ENCODE assay signal across 19 mouse cellular contexts in genomic region chr16:17220127-17220733, GRCm38 (mm10). TPM values are rescaled to one million over a fixed set of nuclear protein-coding genes. Genes with fewer than 3 reads are reported as not detected.
A peak's percentile ranks its signal among the peaks of the same experiment; 100 is the strongest.
DNase-seq lines count a peak whose midpoint lies in the region; ATAC-seq and TF ChIP-seq lines count a peak whose summit lies in the region.
"Had no signal": no experiment of that assay in that cellular context is flagged by ENCODE, and none has a peak within 500 bp of the region (broad histone marks: within the 10 kb centered on the region; RNA-seq: fewer than 3 reads in every experiment).

No protein-coding gene starts in this region.

- in situ Hi-C loops in ES-E14 (cut with MboI; ENCODE audit: low sequenced_read_pairs in 2 of 2, unreplicated experiment in 2 of 2), result no loop called here

- H3K4me2 ChIP-seq in lung, embryonic 16.5 days (ENCODE audit: low read depth, low read length), result no peak overlapping the region
- H3K4me2 ChIP-seq in intestine, embryonic 15.5 days (replicated peaks), result no peak overlapping the region
- H3K4me2 ChIP-seq in stomach, embryonic 14.5 days (replicated peaks; ENCODE audit: low read depth, low read length), result no peak overlapping the region
- H3K4me2 ChIP-seq: embryonic facial prominence, embryonic 15.5 days; hindbrain, embryonic 15.5 days; midbrain, embryonic 15.5 days had no signal

- no peaks in the 10 kb centered on the region for H3K27me3 ChIP-seq in lung, embryonic 16.5 days (ENCODE audit: control insufficient read depth, insufficient read depth, low read depth, low read length)
- no peaks in the 10 kb centered on the region for H3K27me3 ChIP-seq in intestine, embryonic 15.5 days (replicated peaks)
- H3K27me3 ChIP-seq in stomach, embryonic 14.5 days (ENCODE audit: control insufficient read depth, insufficient read depth, low read length), result no peaks in the 10 kb centered on the region
- H3K27me3 ChIP-seq: hindbrain, embryonic 15.5 days; midbrain, embryonic 15.5 days had no signal

- WGBS in lung, embryonic 16.5 days, result 20% methylated on average over 7 of the region's 7 CpGs
- WGBS in intestine, embryonic 15.5 days, result 26% methylated on average over 7 of the region's 7 CpGs
- 21% methylated on average over 7 of the region's 7 CpGs for WGBS in stomach, embryonic 14.5 days

- no peak for DNase-seq in lung, postnatal 10 days
- peak; percentile 89 for DNase-seq in ES-E14 (ENCODE audit: low read depth, low spot score)
- no peak for DNase-seq in adrenal gland, postnatal 14 days
- DNase-seq in left cerebral cortex, adult 18-20 months (ENCODE audit: low spot score in 2 of 2), result no peak
- no peak for DNase-seq in layer of hippocampus, adult 8-10 months (ENCODE audit: low spot score in 2 of 2)
- DNase-seq: adrenal gland, postnatal 10 days; cerebellum, postnatal 14 days; gastrocnemius, postnatal 36 days; kidney, adult 9 months; thymus, adult 2 months had no signal

- no peaks in the 10 kb centered on the region for H3K9me3 ChIP-seq in lung, embryonic 16.5 days (ENCODE audit: control insufficient read depth, low read length)
- H3K9me3 ChIP-seq in ES-E14 (ENCODE audit: control insufficient read depth, insufficient read depth, low read depth, low read length), result no peaks in the 10 kb centered on the region
- no peaks in the 10 kb centered on the region for H3K9me3 ChIP-seq in intestine, embryonic 15.5 days
- no peaks in the 10 kb centered on the region for H3K9me3 ChIP-seq in stomach, embryonic 14.5 days (ENCODE audit: control insufficient read depth, low read depth, low read length)
- H3K9me3 ChIP-seq: embryonic facial prominence, embryonic 15.5 days; hindbrain, embryonic 15.5 days; midbrain, embryonic 15.5 days had no signal

- no peak overlapping the region for H3K9ac ChIP-seq in lung, embryonic 16.5 days (ENCODE audit: low read length)
- peak overlapping the region; percentile 65; the same call in 1 of the 2 replicates for H3K9ac ChIP-seq in ES-E14 (ENCODE audit: insufficient read depth, low read depth, low read length, poor library complexity, severe bottlenecking)
- H3K9ac ChIP-seq in intestine, embryonic 15.5 days, result no peak overlapping the region; the same call in 1 of the 2 replicates
- H3K9ac ChIP-seq in stomach, embryonic 14.5 days (replicated peaks; ENCODE audit: low read depth, low read length), result no peak overlapping the region
- H3K9ac ChIP-seq: embryonic facial prominence, embryonic 15.5 days; hindbrain, embryonic 15.5 days; liver, embryonic 14.5 days; midbrain, embryonic 15.5 days had no signal

- peak; percentile 41 for ATAC-seq in lung, embryonic 16.5 days (ENCODE audit: low read depth)
- peak; percentile 71 for ATAC-seq in intestine, embryonic 15.5 days
- no peak for ATAC-seq in stomach, embryonic 14.5 days (ENCODE audit: insufficient number of reproducible peaks, insufficient read depth, low FRiP score, low read depth)
- ATAC-seq: CD4-positive, CD25-positive, alpha-beta regulatory T cell, adult 4 months; midbrain, embryonic 15.5 days had no signal

- H3K4me3 ChIP-seq in lung, embryonic 16.5 days (ENCODE audit: low read length), result no peak overlapping the region
- no peak overlapping the region for H3K4me3 ChIP-seq in ES-E14 (ENCODE audit: insufficient read depth in 1 of 2, low read depth in 1 of 2, low read length in 2 of 2, poor library complexity in 1 of 2, severe bottlenecking in 1 of 2)
- H3K4me3 ChIP-seq in intestine, embryonic 15.5 days (replicated peaks), result no peak overlapping the region
- no peak overlapping the region for H3K4me3 ChIP-seq in stomach, embryonic 14.5 days (ENCODE audit: low read depth, low read length)
- H3K4me3 ChIP-seq: embryonic facial prominence, embryonic 15.5 days; hindbrain, embryonic 15.5 days; midbrain, embryonic 15.5 days had no signal

- no peaks in the 10 kb centered on the region for H3K4me1 ChIP-seq in lung, embryonic 16.5 days (replicated peaks; ENCODE audit: control insufficient read depth, insufficient read depth, low read length)
- H3K4me1 ChIP-seq in ES-E14 (ENCODE audit: control insufficient read depth in 2 of 2, insufficient read depth in 2 of 2, low read length in 2 of 2, poor library complexity in 1 of 2), result peaks cover 6 to 15% of the 10 kb centered on the region in 2 experiments
- 0 out of 2 replicates have a peak, but pooled peaks cover 5% of the 10 kb centered on the region for H3K4me1 ChIP-seq in intestine, embryonic 15.5 days (replicated peaks)
- 0 out of 2 replicates have a peak, but pooled peaks cover 4% of the 10 kb centered on the region for H3K4me1 ChIP-seq in stomach, embryonic 14.5 days (ENCODE audit: control insufficient read depth, insufficient read depth, low read length)
- H3K4me1 ChIP-seq: hindbrain, embryonic 15.5 days; midbrain, embryonic 15.5 days had no signal

- H3K36me3 ChIP-seq in lung, embryonic 16.5 days (ENCODE audit: control insufficient read depth, insufficient read depth, low read length), result no peaks in the 10 kb centered on the region
- H3K36me3 ChIP-seq in ES-E14 (ENCODE audit: control insufficient read depth, insufficient read depth, low read length, poor library complexity, severe bottlenecking), result no peaks in the 10 kb centered on the region
- no peaks in the 10 kb centered on the region for H3K36me3 ChIP-seq in intestine, embryonic 15.5 days
- H3K36me3 ChIP-seq in stomach, embryonic 14.5 days (ENCODE audit: control insufficient read depth, insufficient read depth, low read length), result no peaks in the 10 kb centered on the region
- H3K36me3 ChIP-seq: embryonic facial prominence, embryonic 15.5 days; hindbrain, embryonic 15.5 days; midbrain, embryonic 15.5 days had no signal

- H3K27ac ChIP-seq in lung, embryonic 16.5 days (ENCODE audit: low read length), result no peak overlapping the region
- peak overlapping the region; percentile 99 for H3K27ac ChIP-seq in ES-E14 (ENCODE audit: insufficient read depth, low read depth, low read length, poor library complexity, severe bottlenecking)
- H3K27ac ChIP-seq in intestine, embryonic 15.5 days, result peak overlapping the region; percentile 74
- peak overlapping the region; percentile 35; the same call in 1 of the 2 replicates for H3K27ac ChIP-seq in stomach, embryonic 14.5 days (ENCODE audit: low read length)
- H3K27ac ChIP-seq: embryonic facial prominence, embryonic 15.5 days; hindbrain, embryonic 15.5 days; liver, embryonic 14.5 days; macrophage; midbrain, embryonic 15.5 days had no signal

TF ChIP-seq in ES-E14, 5 proteins besides CTCF, POLR2A, EP300 and RAD21:
- TF ChIP-seq ZNF384 (IDR thresholded peaks at IDR 0.05; ENCODE audit: low read depth, low read length) (no peak), MAFK (IDR thresholded peaks at IDR 0.05; ENCODE audit: insufficient read depth, low read depth, low read length) (peak; percentile 90)

RNA-seq across cellular contexts. Expression of gene Rimbp3, which starts 11.8 kb away (rescaled TPM):
- 0.16 and 0.20 TPM in 2 replicates for polyA plus RNA-seq in lung, embryonic 16.5 days (2015; fragmentation: Nextera tagmentation; extraction: Ambion mirVana)
- total RNA-seq in ES-E14 (2012; rRNA removed), result 2.6 and 2.9 TPM in 2 replicates
- 0.57 and 0.67 TPM in 2 replicates for polyA plus RNA-seq in intestine, embryonic 15.5 days (2015; fragmentation: Nextera tagmentation; extraction: Ambion mirVana)
- 0.65 and 0.69 TPM in 2 replicates for polyA plus RNA-seq in stomach, embryonic 14.5 days (2014; fragmentation: Nextera tagmentation; extraction: Ambion mirVana)
- total RNA-seq in adrenal gland, postnatal 14 days (2021), result 0.07 and 0.08 TPM in 2 replicates
- 1 to 10 TPM; 1.8 to 2.0 TPM for total RNA-seq in left cerebral cortex, adult 18-20 months (2021)
- 1 to 10 TPM; 2.8 to 3.8 (median 3.5) TPM for total RNA-seq in layer of hippocampus, adult 8-10 months (2022)
- total RNA-seq: gastrocnemius, postnatal 36 days had no signal
- polyA plus RNA-seq: CD4-positive, CD25-positive, alpha-beta regulatory T cell, adult 4 months; macrophage had no signal

RNA-seq across cellular contexts. Expression of gene Hic2, which starts 13.1 kb away (rescaled TPM):
- polyA plus RNA-seq in lung, embryonic 16.5 days (2015; fragmentation: Nextera tagmentation; extraction: Ambion mirVana), result 4.1 and 4.5 TPM in 2 replicates
- 35.0 and 35.9 TPM in 2 replicates for total RNA-seq in ES-E14 (2012; rRNA removed)
- polyA plus RNA-seq in intestine, embryonic 15.5 days (2015; fragmentation: Nextera tagmentation; extraction: Ambion mirVana), result 5.8 and 6.0 TPM in 2 replicates
- 4.8 and 5.2 TPM in 2 replicates for polyA plus RNA-seq in stomach, embryonic 14.5 days (2014; fragmentation: Nextera tagmentation; extraction: Ambion mirVana)
- total RNA-seq in adrenal gland, postnatal 14 days (2021), result 2.7 and 3.2 TPM in 2 replicates
- 1 to 10 TPM; 5.3 to 6.1 TPM for total RNA-seq in left cerebral cortex, adult 18-20 months (2021)
- 1 to 10 TPM; 4.1 to 7.2 (median 6.5) TPM for total RNA-seq in layer of hippocampus, adult 8-10 months (2022)

RNA-seq across cellular contexts. Expression of gene Ube2l3, which starts 17.8 kb away (rescaled TPM):
- 330 and 339 TPM in 2 replicates for polyA plus RNA-seq in lung, embryonic 16.5 days (2015; fragmentation: Nextera tagmentation; extraction: Ambion mirVana)
- total RNA-seq in ES-E14 (2012; rRNA removed), result 77.6 and 109 TPM in 2 replicates
- polyA plus RNA-seq in intestine, embryonic 15.5 days (2015; fragmentation: Nextera tagmentation; extraction: Ambion mirVana), result 352 and 386 TPM in 2 replicates
- 325 and 353 TPM in 2 replicates for polyA plus RNA-seq in stomach, embryonic 14.5 days (2014; fragmentation: Nextera tagmentation; extraction: Ambion mirVana)
- 190 and 193 TPM in 2 replicates for total RNA-seq in adrenal gland, postnatal 14 days (2021)
- 100 to 1,000 TPM; 133 to 147 TPM for total RNA-seq in left cerebral cortex, adult 18-20 months (2021)
- 100 to 1,000 TPM; 126 to 157 (median 142) TPM for total RNA-seq in layer of hippocampus, adult 8-10 months (2022)

RNA-seq across cellular contexts. Expression of gene Tmem191c, which starts 55.6 kb away (rescaled TPM):
- 8.5 and 9.7 TPM in 2 replicates for polyA plus RNA-seq in lung, embryonic 16.5 days (2015; fragmentation: Nextera tagmentation; extraction: Ambion mirVana)
- 45.1 and 68.6 TPM in 2 replicates for total RNA-seq in ES-E14 (2012; rRNA removed)
- polyA plus RNA-seq in intestine, embryonic 15.5 days (2015; fragmentation: Nextera tagmentation; extraction: Ambion mirVana), result 12.7 and 17.6 TPM in 2 replicates
- 11.7 and 11.8 TPM in 2 replicates for polyA plus RNA-seq in stomach, embryonic 14.5 days (2014; fragmentation: Nextera tagmentation; extraction: Ambion mirVana)
- 8.4 and 10.5 TPM in 2 replicates for total RNA-seq in adrenal gland, postnatal 14 days (2021)
- 100 to 1,000 TPM in 1 of 2 experiments, 10 to 100 TPM in 1; 92.5 to 102 TPM for total RNA-seq in left cerebral cortex, adult 18-20 months (2021)
- total RNA-seq in layer of hippocampus, adult 8-10 months (2022), result 100 to 1,000 TPM in 2 of 4 experiments, 10 to 100 TPM in 2; 85.5 to 112 (median 94.2) TPM
